15 mouse cellular contexts compared by ENCODE assay signal in genomic region chr6:28783082-28783647, GRCm38 (mm10). TPM values are rescaled to one million over a fixed set of nuclear protein-coding genes. Genes with fewer than 3 reads are reported as not detected.
DNase-seq lines count a peak whose midpoint lies in the region; ATAC-seq and TF ChIP-seq lines count a peak whose summit lies in the region.
"Had no signal": no experiment of that assay in that cellular context is flagged by ENCODE, and none has a peak within 500 bp of the region (broad histone marks: within the 10 kb centered on the region; RNA-seq: fewer than 3 reads in every experiment).

No protein-coding gene starts in this region.

- no peak for TF ChIP-seq CTCF in layer of hippocampus, adult 2 months (conservative IDR thresholded peaks at IDR 0.05)

- H3K27ac ChIP-seq in layer of hippocampus, adult 2 months: peak overlapping the region; percentile 14; the same call in 1 of the 2 replicates
- H3K27ac ChIP-seq in hindbrain, embryonic 10.5 days: peak overlapping the region; percentile 87
- H3K27ac ChIP-seq in midbrain, embryonic 15.5 days: no peak overlapping the region
- H3K27ac ChIP-seq: embryonic facial prominence, embryonic 15.5 days; stomach, embryonic 15.5 days had no signal

- no peaks in the 10 kb centered on the region for H3K27me3 ChIP-seq in hindbrain, embryonic 10.5 days (ENCODE audit: insufficient read depth, poor library complexity, severe bottlenecking)
- no peaks in the 10 kb centered on the region for H3K27me3 ChIP-seq in midbrain, embryonic 15.5 days (replicated peaks)
- H3K27me3 ChIP-seq: embryonic facial prominence, embryonic 15.5 days; stomach, embryonic 15.5 days had no signal

- peaks cover 39% of the 10 kb centered on the region for H3K4me1 ChIP-seq in hindbrain, embryonic 10.5 days (replicated peaks)
- peaks cover 13% of the 10 kb centered on the region; the same call in 1 of the 2 replicates for H3K4me1 ChIP-seq in midbrain, embryonic 15.5 days
- H3K4me1 ChIP-seq: stomach, embryonic 15.5 days had no signal

- 41% methylated on average over 4 of the region's 4 CpGs for WGBS in hindbrain, embryonic 10.5 days
- WGBS in midbrain, embryonic 15.5 days: 34% methylated on average over 4 of the region's 4 CpGs

- H3K36me3 ChIP-seq in hindbrain, embryonic 10.5 days: no peaks in the 10 kb centered on the region
- H3K36me3 ChIP-seq in midbrain, embryonic 15.5 days (replicated peaks): no peaks in the 10 kb centered on the region
- H3K36me3 ChIP-seq: embryonic facial prominence, embryonic 15.5 days; stomach, embryonic 15.5 days had no signal

- H3K9ac ChIP-seq in midbrain, embryonic 15.5 days: no peak overlapping the region
- H3K9ac ChIP-seq: embryonic facial prominence, embryonic 15.5 days; stomach, embryonic 15.5 days had no signal

- DNase-seq in layer of hippocampus, adult 2 months (ENCODE audit: low spot score in 2 of 2): no peak
- DNase-seq in layer of hippocampus, adult 11-12 months (ENCODE audit: low spot score): no peak
- DNase-seq in embryo, embryonic 11 days: peak; percentile 14
- DNase-seq in hindbrain, embryonic 10.5 days (ENCODE audit: low spot score): peak; percentile 25
- DNase-seq in spleen, postnatal 14 days (ENCODE audit: low spot score in 2 of 2): no peak
- no peak for DNase-seq in ovary, adult 18-20 months (ENCODE audit: low spot score)
- DNase-seq: cerebellum, adult 8-10 months; kidney, postnatal 36 days; lung, postnatal 36 days had no signal

- ATAC-seq in midbrain, embryonic 15.5 days (replicated peaks): peak; percentile 37; the same call in 1 of the 2 replicates
- ATAC-seq: intestine, postnatal 0 days had no signal

- no peak overlapping the region for H3K4me3 ChIP-seq in layer of hippocampus, adult 2 months
- no peak overlapping the region for H3K4me3 ChIP-seq in hindbrain, embryonic 10.5 days
- H3K4me3 ChIP-seq in midbrain, embryonic 15.5 days: no peak overlapping the region
- H3K4me3 ChIP-seq: embryonic facial prominence, embryonic 15.5 days; stomach, embryonic 15.5 days had no signal

- H3K9me3 ChIP-seq in hindbrain, embryonic 10.5 days: no peaks in the 10 kb centered on the region
- H3K9me3 ChIP-seq in midbrain, embryonic 15.5 days: no peaks in the 10 kb centered on the region
- H3K9me3 ChIP-seq: embryonic facial prominence, embryonic 15.5 days; stomach, embryonic 15.5 days had no signal

- H3K4me2 ChIP-seq in midbrain, embryonic 15.5 days: no peak overlapping the region
- H3K4me2 ChIP-seq: embryonic facial prominence, embryonic 15.5 days; stomach, embryonic 15.5 days had no signal

RNA-seq across cellular contexts. Expression of gene Lrrc4, which starts 48.4 kb away (rescaled TPM):
- 10 to 100 TPM; 96.2 to 98.8 TPM for total RNA-seq in layer of hippocampus, adult 2 months (2021)
- 2.3 and 2.4 TPM in 2 replicates for polyA plus RNA-seq in hindbrain, embryonic 10.5 days (2016; fragmentation: Nextera tagmentation; extraction: Ambion mirVana)
- polyA plus RNA-seq in midbrain, embryonic 15.5 days (2015; fragmentation: Nextera tagmentation; extraction: Ambion mirVana): 7.0 and 7.6 TPM in 2 replicates
- total RNA-seq: liver, adult 2 months; neutrophil, adult 5-6 weeks had no signal

Comparison
In these comparisons a context has a peak if more than half of its experiments do, and no peak if none do; other contexts are left out.
1. DNase-seq: peak in embryo, embryonic 11 days (single experiment) and hindbrain, embryonic 10.5 days (single experiment); none in layer of hippocampus, adult 2 months (0 of 2), layer of hippocampus, adult 11-12 months (single experiment), spleen, postnatal 14 days (0 of 2) and ovary, adult 18-20 months (single experiment).